Mouse (Mus musculus) T-helper 2 cell (primary cell): ENCODE data around the gene Ugt1a6b.

Source experiments
- in situ Hi-C: fragments of 300-600 bp; cut with MboI, MseI; formaldehyde crosslinking; loops from one replicate; pipeline ENCODE4 v1.15.1; 2025; ENCODE audit warnings: high pct_unique_total_duplicates

Gene Ugt1a6b

DNA sequence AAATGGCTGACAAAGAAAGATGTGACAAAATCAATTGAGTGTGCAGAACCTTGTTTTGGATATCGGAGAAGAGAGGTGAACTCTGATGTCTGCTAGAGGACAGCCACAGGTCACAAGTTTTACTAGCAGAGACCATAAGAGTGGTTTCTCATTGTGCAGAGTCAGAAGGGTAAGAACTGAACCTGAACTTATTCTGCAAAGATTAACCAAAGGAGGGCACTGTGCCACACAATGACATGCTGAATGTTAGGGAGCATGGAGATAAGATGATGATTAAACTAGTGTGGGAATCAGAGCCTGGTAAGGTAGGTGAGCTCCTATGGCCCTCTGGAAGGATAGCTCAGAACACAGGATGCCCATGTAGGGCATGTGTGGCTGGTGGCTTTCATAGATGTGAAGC lies 92.6 kb downstream of the Ugt1a6b start:
- in situ Hi-C loops: loop anchor here (25.0 kb wide), 2 partner anchors 742 to 1092 kb away; no protein-coding TSS in a partner anchor

DNA sequence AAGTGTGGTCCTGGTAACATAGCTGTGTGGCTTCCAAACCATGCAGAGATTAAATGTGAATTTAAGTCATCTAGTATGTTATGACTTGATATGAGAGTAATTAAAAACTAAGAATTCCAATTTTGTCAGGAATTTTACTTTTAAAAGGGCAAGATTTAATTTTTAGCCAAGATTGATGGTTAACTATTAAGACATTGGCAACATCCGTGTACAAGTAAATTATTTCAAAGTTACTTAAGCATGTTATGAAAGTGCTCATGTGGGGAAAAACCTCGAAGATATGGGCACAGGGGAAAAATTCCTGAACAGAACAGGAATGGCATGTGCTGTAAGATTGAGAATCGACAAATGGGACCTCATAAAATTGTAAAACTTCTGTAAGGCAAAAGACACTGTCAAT lies 94.4 kb downstream of the Ugt1a6b start:
- in situ Hi-C loops: loop anchor here (25.0 kb wide), 2 partner anchors 740 to 1090 kb away; no protein-coding TSS in a partner anchor

DNA sequence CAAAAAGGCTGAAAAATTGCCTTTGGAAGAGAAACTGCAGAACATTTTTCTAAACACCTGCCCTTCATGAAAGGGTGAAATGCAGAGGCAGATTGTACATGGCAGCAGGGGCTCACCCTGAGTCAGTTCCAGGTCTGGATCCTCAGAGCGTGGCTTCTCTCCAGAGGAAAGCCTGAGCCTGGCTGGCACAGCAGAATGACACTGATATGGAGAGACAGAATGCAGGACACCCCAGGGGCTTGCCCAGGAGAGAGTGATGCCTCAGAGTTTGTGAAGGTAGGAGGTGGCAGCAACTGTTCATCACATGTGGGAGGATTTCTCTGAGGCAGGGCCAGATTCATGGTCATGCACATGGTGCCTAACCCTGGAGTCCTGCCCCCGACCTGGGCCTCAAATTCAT lies 96.9 kb downstream of the Ugt1a6b start:
- in situ Hi-C loops: loop anchor here (5.0 to 25.0 kb wide), 3 partner anchors 53 to 1087 kb away; no protein-coding TSS in a partner anchor

GRCm38 (mm10) chr1:88200456-88200855 lies 97.4 kb downstream of the Ugt1a6b start, which contains the start of gene Ugt1a2:
Ugt1a2 (plus strand) TSS chr1:88200601.
- in situ Hi-C loops: loop anchor here (5.0 kb wide), 1 partner anchor 53 kb away; no protein-coding TSS in a partner anchor

DNA sequence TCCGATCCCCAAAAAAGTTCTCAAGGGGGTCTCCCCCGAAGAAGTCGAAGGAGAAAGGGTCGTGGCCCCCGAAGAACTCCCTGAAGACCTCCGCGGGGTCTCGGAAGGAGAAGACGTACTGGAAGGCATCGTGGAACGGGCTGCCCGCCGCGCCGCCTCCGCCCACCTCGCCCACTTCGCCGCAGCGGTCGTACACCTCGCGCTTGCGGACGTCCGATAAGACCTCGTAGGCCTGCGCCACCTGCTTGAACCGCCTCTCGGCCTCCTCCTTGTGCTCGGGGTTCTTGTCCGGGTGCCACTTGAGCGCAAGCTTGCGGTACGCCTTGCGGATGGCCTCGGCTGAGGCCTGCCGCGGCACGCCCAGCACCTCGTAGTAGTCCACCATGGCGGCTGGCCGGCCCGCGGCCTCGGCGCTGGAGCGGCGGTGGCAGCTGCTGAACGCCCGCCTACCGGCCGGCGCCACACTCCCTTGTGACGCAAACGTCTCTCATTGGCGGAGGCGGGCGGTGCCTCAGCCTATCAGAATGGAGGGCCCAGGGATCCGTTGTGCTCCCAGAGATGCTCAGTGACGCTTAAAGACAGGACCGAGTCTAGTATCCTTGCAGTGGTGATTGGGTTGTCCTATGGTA lies 102.4 kb downstream of the Ugt1a6b start, which contains the start of gene Dnajb3:
TSS of gene Dnajb3 (minus strand) at position 489 of the 629 bp plus-strand sequence.
- in situ Hi-C loops: no loop called here

- in situ Hi-C loops: no loop called here
Observed at GRCm38 (mm10) chr1:88206843-88207479, 103.9 kb downstream of the Ugt1a6b start.

DNA sequence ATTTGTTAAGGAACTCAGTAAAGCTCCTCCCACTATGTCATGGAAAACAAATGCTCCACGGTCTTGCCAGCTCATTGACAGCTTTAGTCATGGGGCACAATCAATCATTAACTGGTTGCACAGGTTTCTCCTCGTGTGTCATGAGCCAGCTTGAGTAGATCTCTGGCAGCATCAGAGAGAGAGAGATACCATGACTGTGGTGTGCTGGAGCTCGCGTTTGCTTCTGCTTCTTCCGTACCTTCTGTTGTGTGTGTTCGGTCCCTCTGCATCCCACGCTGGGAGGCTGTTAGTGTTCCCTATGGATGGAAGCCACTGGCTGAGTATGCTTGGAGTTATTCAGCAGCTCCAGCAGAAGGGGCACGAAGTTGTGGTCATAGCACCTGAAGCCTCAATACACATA lies 108.8 kb downstream of the Ugt1a6b start, which contains the start of gene Ugt1a1:
TSS of gene Ugt1a1 (plus strand) at position 148 of the 400 bp plus-strand sequence.
- in situ Hi-C loops: no loop called here

DNA sequence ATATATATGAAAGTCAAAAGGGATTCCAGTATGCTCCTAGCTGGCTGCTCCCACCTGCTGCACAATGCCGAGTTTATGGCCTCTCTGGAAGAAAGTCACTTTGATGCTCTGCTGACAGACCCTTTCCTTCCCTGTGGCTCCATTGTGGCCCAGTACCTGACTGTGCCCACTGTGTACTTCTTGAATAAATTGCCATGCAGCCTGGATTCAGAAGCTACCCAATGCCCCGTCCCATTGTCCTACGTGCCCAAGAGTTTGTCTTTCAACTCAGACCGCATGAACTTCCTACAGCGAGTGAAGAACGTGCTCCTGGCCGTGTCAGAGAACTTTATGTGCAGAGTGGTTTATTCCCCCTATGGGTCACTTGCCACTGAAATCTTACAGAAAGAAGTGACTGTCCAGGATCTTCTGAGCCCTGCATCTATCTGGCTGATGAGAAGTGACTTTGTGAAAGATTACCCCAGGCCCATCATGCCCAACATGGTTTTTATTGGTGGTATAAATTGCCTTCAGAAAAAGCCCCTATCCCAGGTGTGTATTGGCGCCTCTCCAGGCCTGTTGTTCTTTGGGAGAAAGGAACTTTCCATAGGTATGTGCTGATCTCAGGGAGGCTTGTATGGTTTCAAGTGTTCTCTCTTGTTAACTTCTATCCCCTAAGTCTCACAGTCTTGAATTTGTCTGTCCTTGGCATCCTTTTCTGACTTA lies 109.4 kb downstream of the Ugt1a6b start:
- in situ Hi-C loops: no loop called here

DNA sequence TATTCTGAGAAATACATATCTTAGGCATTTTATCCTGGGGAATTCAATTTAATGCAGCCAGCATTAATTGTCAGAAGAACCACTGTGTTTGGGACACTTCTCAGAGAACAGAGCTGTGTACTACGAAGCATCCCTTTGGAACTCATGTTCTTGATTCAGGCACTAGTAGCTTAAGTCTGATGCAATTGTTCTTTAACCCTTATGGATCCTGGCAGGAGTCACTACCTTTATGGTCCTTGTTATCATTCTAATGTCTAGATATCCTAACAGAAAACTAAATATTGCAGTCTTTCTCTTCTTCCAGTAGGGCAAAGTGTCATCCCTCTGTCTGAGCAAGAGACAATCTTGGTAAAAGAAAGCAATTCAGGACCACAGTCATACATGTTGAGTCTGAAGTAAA lies 110.0 kb downstream of the Ugt1a6b start:
- in situ Hi-C loops: no loop called here

- in situ Hi-C loops: no loop called here
Observed at GRCm38 (mm10) chr1:88213766-88214461, 110.9 kb downstream of the Ugt1a6b start.

DNA sequence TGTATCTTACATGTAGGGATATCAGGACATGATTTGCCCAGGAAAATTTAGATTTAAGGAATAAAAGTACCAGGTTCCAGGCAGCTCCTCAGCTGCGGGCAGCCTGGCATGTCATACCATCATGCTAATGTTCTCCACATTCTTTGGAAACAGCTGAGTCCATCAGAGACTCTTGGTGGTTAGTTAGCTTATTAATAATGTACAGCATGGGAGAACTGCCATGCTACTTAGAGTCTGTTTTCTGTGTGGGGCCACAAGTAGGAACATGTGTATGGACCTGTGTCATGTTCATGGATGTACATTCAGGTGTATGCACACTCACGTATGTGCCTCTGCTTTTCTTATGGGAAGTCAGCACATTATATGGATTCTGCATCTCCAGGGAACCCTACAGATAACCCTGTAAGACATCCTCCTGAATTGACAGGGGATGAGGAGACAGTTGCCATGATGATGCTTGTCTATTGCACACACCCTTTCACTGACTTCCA lies 111.5 kb downstream of the Ugt1a6b start:
- in situ Hi-C loops: no loop called here

DNA sequence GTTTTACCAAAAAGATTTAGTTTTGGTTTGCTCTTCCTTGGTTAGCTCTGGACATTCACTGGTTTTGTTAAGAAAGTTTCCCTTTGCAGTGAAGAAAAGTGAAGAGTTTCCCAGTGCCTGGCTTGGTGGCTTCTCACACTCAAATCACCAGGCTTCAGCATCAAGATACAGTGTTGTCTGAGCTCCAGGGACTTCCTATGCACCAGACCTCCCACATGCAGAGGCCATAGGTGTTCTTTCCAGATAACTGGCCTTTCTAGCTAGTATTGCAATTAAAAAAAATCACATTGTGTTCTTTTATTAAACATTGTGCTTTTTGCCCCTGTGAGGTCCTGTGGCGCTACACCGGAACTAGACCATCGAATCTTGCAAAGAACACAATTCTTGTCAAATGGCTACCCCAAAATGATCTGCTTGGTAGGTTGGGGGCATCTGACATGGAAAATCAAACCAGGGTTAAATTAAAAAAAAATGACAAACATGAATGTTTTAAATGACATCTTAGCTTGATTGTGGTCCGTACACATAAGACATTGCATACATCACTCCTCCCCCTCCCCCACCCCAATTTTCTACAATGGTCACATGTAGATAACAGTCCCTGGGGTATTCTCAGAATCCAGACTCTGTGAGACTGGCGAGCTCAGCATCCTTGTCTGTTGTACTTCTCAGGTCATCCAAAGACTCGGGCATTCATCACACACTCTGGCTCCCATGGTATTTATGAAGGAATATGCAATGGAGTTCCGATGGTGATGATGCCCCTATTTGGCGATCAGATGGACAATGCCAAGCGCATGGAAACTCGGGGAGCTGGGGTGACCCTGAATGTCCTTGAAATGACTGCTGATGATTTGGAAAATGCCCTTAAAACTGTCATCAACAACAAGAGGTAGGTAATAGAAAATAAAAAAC lies 112.7 kb downstream of the Ugt1a6b start:
- in situ Hi-C loops: no loop called here

GRCm38 (mm10) chr1:88216551-88216950 lies 113.5 kb downstream of the Ugt1a6b start:
- in situ Hi-C loops: no loop called here

DNA sequence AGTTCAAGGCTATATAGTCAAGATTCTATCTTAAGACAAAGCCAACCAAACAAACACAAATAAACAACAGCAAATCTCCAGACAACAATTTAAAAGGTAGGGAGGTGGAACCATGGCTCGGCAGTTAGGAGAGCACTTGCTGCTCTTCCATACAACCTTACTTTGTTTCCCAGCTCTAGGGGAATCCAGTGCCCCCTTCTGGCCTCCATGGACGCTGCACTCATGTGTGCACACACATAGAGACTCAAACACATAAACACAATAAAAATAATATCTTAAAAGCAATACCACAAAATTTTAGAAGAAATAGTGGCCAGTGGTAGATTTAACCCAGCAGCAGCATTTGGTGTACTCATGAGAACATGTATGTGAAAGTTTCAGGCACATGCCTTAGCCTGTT lies 114.1 kb downstream of the Ugt1a6b start:
- in situ Hi-C loops: no loop called here

DNA sequence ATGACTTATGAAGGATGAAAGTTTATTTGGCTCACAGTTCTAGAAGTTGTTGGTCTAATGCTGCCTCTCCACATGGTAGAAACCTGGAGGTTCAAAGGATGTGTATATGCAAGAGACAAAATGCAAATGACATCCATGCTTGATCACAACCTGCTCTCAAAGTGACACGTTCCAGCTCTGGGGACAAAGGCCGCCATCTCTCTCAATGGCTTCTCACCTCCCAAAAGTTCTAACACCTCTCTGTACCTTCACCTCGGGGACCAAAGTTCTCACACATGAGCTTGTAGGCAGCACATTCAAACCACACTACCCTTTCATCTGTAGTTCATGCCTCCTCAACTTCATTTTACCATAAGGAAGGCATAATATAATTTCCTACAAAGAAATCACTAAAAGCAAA lies 114.5 kb downstream of the Ugt1a6b start:
- in situ Hi-C loops: no loop called here

DNA sequence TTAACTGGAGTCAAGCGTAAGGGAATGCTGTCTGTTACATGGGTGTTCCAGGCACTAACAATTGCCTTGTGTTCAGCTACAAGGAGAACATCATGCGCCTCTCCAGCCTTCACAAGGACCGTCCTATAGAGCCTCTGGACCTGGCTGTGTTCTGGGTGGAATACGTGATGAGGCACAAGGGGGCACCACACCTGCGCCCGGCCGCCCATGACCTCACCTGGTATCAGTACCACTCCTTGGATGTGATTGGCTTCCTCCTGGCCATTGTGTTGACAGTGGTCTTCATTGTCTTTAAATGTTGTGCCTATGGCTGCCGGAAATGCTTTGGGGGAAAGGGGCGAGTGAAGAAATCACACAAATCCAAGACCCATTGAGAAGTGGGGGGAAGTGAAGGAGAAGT lies 115.0 kb downstream of the Ugt1a6b start:
- in situ Hi-C loops: no loop called here

- in situ Hi-C loops: no loop called here
Observed at GRCm38 (mm10) chr1:88218591-88218990, 115.5 kb downstream of the Ugt1a6b start.

DNA sequence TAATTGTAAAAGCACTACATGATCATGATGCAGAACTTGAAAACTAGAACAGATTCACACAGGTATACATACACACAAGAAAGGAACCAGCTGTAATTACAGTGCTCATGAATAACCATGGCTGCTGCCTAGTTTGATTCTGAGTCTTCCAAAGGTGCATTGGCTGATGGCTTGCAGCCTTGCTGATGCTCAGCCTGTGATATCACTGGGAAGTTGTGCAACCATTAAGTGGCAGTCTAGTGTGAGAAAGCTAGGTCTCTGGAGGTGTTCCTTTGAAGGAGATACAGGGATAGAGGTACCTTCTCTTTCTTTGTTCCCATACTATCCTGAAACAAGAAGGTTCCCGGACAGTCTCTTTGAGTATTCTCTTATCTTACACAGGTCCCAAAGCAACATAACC lies 116.0 kb downstream of the Ugt1a6b start:
- in situ Hi-C loops: no loop called here

DNA sequence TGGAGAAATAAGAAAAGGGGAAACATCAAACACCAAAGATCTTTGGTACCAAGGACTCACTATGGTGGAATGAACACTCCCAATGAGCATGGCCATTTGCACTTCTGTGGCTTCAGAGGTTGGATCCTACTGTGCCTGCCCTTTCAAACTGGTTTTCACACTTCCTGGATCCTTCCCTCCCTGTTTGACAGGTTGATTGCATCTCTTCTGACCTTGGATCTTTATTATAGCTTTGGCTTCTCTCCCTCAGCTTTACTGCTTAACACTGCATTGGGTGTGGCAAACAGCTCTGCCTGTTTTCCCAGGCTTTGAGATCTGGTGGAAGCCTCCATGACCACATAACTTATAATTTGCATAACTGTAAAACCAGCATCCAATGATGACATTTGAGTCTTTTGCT lies 117.3 kb downstream of the Ugt1a6b start:
- in situ Hi-C loops: no loop called here

DNA sequence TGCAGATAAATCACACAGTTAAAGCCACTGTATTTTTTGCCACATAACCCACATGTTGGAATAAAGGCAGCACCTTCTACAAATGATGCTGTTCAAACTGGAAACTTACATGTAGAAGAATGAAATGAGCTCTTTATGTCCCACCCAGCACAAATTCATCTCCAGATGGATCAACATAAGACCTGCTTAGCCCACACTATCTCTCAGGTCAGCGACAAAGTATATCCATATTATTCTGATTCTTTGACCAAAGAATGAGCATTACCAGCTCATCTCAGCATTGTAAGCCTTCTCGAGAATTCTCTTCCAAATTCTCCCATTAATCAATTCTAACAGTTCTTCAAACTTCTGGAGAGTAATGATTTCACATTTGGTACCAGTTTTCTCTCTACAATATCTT lies 119.2 kb downstream of the Ugt1a6b start:
- in situ Hi-C loops: no loop called here
